Mouse (Mus musculus): ENCODE results near the gene Dab2ip. TPM values are rescaled to one million over a fixed set of nuclear protein-coding genes. Genes with fewer than 3 reads are reported as not detected.
A peak's percentile ranks its signal among the peaks of the same experiment; 100 is the strongest.

Dab2ip gene
- total and polyA plus RNA-seq, 3 experiments, result 4.9 to 15.6 (median 7.8) TPM

DNA sequence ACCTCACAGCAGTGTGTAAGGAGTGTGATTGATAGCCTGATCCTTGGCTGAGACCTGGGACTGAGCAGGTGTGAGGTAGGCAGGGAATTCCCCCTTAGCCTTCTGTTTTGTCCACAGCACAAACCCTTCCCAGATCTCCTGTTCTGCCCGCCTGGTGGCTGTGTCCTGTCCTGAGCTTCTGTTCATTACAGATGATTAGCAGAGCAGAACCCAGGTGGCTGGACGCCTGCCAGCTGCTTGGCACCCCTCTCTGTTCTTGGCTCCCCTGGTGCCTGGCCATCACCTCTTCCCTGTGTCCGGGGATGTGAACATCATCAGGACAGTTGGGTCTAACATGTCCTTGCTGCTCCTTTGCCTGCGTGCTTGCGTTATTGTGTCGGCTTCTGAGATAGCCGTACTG is 165.6 kb downstream of the Dab2ip start:
- TF ChIP-seq MEF2A (IDR thresholded peaks at IDR 0.05; ENCODE audit: borderline replicate concordance, low read depth, low read length) (no peak), CTCF (conservative IDR thresholded peaks at IDR 0.05 in 1 of 2, IDR thresholded peaks at IDR 0.05 in 1 of 2; ENCODE audit: low read depth in 2 of 2, low read length in 2 of 2) (no peak), EP300 (IDR thresholded peaks at IDR 0.05; ENCODE audit: low read length) (peak; percentile 26; the same call in 1 of the 2 replicates), ZKSCAN1 (IDR thresholded peaks at IDR 0.05; ENCODE audit: borderline replicate concordance, low read depth, low read length) (no peak), TCF12 (IDR thresholded peaks at IDR 0.05; ENCODE audit: low read depth, low read length) (0 out of 2 replicates have a peak, but pooled peaks have one; percentile 32), POLR2AphosphoS2 (IDR thresholded peaks at IDR 0.05; ENCODE audit: low read depth, low read length) (no peak)
- H3K9ac ChIP-seq (ENCODE audit: insufficient read depth, low read depth), result no peak overlapping the region
- H3K79me2 ChIP-seq (replicated peaks; ENCODE audit: control insufficient read depth, extremely low read depth, insufficient read depth, poor library complexity, severe bottlenecking), result no peaks in the 10 kb centered on the region
- H3K9me3 ChIP-seq (replicated peaks; ENCODE audit: low read length), result no peaks in the 10 kb centered on the region
- peaks cover 10 to 54% of the 10 kb centered on the region in 2 experiments; a peak in 3 of 4 replicates for H3K4me1 ChIP-seq (ENCODE audit: control insufficient read depth in 1 of 2, insufficient read depth in 2 of 2)
- peaks cover 52 to 81% of the 10 kb centered on the region in 2 experiments for H3K36me3 ChIP-seq (replicated peaks in 1 of 2; ENCODE audit: control insufficient read depth in 1 of 2, insufficient read depth in 1 of 2, low read length in 1 of 2)
- in situ Hi-C loops (cut with MboI; ENCODE audit: low pct_ligation_motif_present, low pct_unique_long_range_greater_than_20kb, low sequenced_read_pairs) (no loop called here), dilution Hi-C loops (cut with MboI; ENCODE audit: extremely low pct_ligation_motif_present, extremely low pct_unique_long_range_greater_than_20kb, low sequenced_read_pairs) (no loop called here)
- no peak for DNase-seq (ENCODE audit: extremely low read depth)
- H3K27me3 ChIP-seq (replicated peaks), result no peaks in the 10 kb centered on the region
- H3K4me2 ChIP-seq (ENCODE audit: insufficient read depth, low read depth, poor library complexity, severe bottlenecking), result no peak overlapping the region
- H3K27ac ChIP-seq (ENCODE audit: insufficient read depth, low read depth), result no peak overlapping the region
- H3K4me3 ChIP-seq (replicated peaks in 1 of 3; ENCODE audit: low read depth in 2 of 3, low read length in 2 of 3, poor library complexity in 1 of 3), result no peak overlapping the region

GRCm38 (mm10) chr2:35728633-35729032 is 170.6 kb downstream of the Dab2ip start:
- H3K4me2 ChIP-seq (ENCODE audit: insufficient read depth, low read depth, poor library complexity, severe bottlenecking), result no peak overlapping the region
- H3K27me3 ChIP-seq (replicated peaks), result no peaks in the 10 kb centered on the region
- dilution Hi-C loops (cut with MboI; ENCODE audit: extremely low pct_ligation_motif_present, extremely low pct_unique_long_range_greater_than_20kb, low sequenced_read_pairs) (no loop called here), in situ Hi-C loops (cut with MboI; ENCODE audit: low pct_ligation_motif_present, low pct_unique_long_range_greater_than_20kb, low sequenced_read_pairs) (no loop called here)
- H3K9ac ChIP-seq (ENCODE audit: insufficient read depth, low read depth), result no peak overlapping the region
- TF ChIP-seq GABPA (IDR thresholded peaks at IDR 0.05; ENCODE audit: insufficient replicate concordance, low read depth, low read length) (no peak), RCOR1 (conservative IDR thresholded peaks at IDR 0.05; ENCODE audit: low read depth, low read length) (no peak), TCF12 (IDR thresholded peaks at IDR 0.05; ENCODE audit: low read depth, low read length) (no peak), SMC3 (IDR thresholded peaks at IDR 0.05; ENCODE audit: low read depth, low read length) (no peak), ZNF384 (IDR thresholded peaks at IDR 0.05; ENCODE audit: low read depth, low read length) (no peak), CHD1 (IDR thresholded peaks at IDR 0.05; ENCODE audit: low read depth, low read length) (no peak)
- no peak overlapping the region for H3K4me3 ChIP-seq (replicated peaks in 1 of 3; ENCODE audit: low read depth in 2 of 3, low read length in 2 of 3, poor library complexity in 1 of 3)
- H3K27ac ChIP-seq (ENCODE audit: insufficient read depth, low read depth), result no peak overlapping the region
- H3K79me2 ChIP-seq (replicated peaks; ENCODE audit: control insufficient read depth, extremely low read depth, insufficient read depth, poor library complexity, severe bottlenecking), result no peaks in the 10 kb centered on the region
- H3K9me3 ChIP-seq (replicated peaks; ENCODE audit: low read length), result no peaks in the 10 kb centered on the region
- DNase-seq (ENCODE audit: extremely low read depth), result no peak
- peaks cover 14 to 36% of the 10 kb centered on the region in 2 experiments for H3K36me3 ChIP-seq (replicated peaks in 1 of 2; ENCODE audit: control insufficient read depth in 1 of 2, insufficient read depth in 1 of 2, low read length in 1 of 2)
- peaks cover 25 to 83% of the 10 kb centered on the region in 2 experiments for H3K4me1 ChIP-seq (ENCODE audit: control insufficient read depth in 1 of 2, insufficient read depth in 2 of 2)
